Mouse (Mus musculus): ENCODE measurements around the gene Pkp2.

Pkp2 gene

DNA sequence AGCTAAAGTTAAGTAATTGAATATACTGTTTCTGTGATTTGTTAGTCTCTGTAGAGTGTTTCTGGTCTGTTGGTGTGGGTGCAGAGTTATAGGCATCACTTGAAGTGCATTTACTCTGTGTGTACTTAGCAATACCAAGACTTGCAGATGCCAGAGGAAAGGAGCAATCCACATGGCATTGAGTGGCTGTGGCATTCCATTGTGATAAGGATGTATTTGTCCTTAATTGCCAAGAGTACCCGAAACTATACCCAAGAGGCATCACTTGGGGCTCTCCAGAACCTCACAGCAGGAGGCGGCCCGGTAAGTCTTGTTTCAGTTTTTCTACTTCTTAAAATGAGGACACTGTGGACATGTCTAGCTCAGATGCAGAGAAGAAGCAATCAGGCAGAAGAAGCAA, 49.3 kb downstream of the Pkp2 start:
- DNase-seq, result no peak

GRCm38 (mm10) chr16:16272978-16273377, 59.9 kb downstream of the Pkp2 start:
- DNase-seq, result no peak

DNA sequence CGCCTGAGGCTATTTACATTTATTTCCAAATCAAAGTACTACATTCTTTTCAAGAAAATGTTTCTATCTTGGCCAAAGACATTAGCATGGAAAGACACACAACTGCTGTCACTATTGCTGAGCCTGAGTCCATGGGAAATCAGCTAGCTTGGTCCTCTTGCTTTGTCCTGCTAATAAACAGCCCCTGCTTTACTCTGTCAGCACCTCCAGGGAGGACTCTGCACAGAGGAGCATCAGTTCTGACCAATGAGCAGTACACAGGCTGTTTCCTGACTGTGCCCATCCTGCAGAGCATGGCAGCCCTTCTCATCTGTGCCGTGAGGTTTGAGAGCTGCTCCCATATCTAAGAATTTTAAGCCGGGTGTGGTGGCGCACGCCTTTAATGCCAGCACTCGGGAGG, 60.6 kb downstream of the Pkp2 start:
- DNase-seq, result no peak

DNA sequence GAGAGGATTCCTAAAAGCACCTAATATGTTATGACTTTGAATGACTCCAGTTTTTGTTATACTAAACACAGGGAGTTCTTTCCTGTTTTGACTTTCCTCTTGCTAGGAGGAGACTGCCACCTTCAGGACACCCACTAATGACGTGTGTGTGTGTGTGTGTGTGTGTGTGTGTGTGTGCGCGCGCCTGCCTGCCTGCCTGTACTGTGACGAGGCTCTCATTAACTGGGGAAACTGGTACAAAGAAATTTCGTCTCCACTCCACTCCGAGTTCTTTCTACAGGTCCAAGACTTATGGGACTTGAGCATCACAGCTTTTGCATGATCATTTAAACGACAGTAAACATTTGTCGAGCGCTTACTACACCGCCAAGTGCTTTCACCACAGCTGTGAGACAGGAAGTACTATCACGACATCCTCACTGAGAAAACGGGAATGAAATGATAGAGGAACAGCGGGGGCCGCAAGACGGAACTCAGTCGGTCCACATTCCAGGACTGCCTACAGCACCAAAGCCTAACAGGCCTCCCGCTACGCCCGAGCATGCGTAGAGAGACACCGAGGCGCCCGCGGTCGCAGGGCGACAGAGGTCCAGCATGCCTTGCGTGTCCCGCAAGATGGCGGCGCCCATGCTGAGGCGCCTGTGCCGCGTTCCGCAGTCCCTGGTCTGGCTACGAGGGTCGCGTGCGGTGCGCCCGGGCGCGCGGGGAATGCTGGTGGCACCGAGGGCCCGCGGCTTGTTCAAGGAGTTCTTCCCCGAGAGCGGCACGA, 89.4 kb downstream of the Pkp2 start, which contains the start of gene Yars2:
TSS of gene Yars2 (plus strand) at position 597 of the 769 bp plus-strand sequence.
- peak; percentile 87 to 88 for DNase-seq

- peak; percentile 40 to 42 for DNase-seq
These were observed 90.2 kb downstream of the Pkp2 start for GRCm38 (mm10) chr16:16303138-16303827.

GRCm38 (mm10) chr16:16303888-16304287, 90.8 kb downstream of the Pkp2 start:
- DNase-seq, result no peak

GRCm38 (mm10) chr16:16311319-16311718, 98.2 kb downstream of the Pkp2 start:
- DNase-seq, result no peak

Measured in thymus, postnatal 36 days (tissue).